In genomic region chr11:59975241-59975640, GRCm38 (mm10) we compare ENCODE assay signal across 15 mouse cellular contexts.
"Had no signal": no experiment of that assay in that cellular context is flagged by ENCODE, and none has a peak within 500 bp of the region (broad histone marks: within the 10 kb centered on the region; RNA-seq: fewer than 3 reads in every experiment).

No protein-coding gene starts in this region.

- H3K9ac ChIP-seq: limb, embryonic 13.5 days; liver, embryonic 15.5 days; lung, embryonic 14.5 days; midbrain, embryonic 12.5 days; neural tube, embryonic 12.5 days; stomach, embryonic 15.5 days had no signal

- H3K4me2 ChIP-seq: limb, embryonic 13.5 days; liver, embryonic 11.5 days; liver, embryonic 15.5 days; lung, embryonic 14.5 days; midbrain, embryonic 12.5 days; neural tube, embryonic 12.5 days; stomach, embryonic 15.5 days had no signal

- H3K4me1 ChIP-seq: liver, embryonic 15.5 days; stomach, embryonic 15.5 days had no signal

- ATAC-seq: inflammation-experienced regulatory T-cells, adult 6 months; intestine, postnatal 0 days had no signal

- H3K27me3 ChIP-seq: limb, embryonic 13.5 days; liver, embryonic 15.5 days; stomach, embryonic 15.5 days had no signal

- H3K36me3 ChIP-seq: limb, embryonic 13.5 days; liver, embryonic 15.5 days; midbrain, embryonic 12.5 days; neural tube, embryonic 12.5 days; stomach, embryonic 15.5 days had no signal

- H3K4me3 ChIP-seq: layer of hippocampus, adult 2 months; limb, embryonic 13.5 days; liver, embryonic 15.5 days; midbrain, embryonic 12.5 days; neural tube, embryonic 12.5 days; stomach, embryonic 15.5 days had no signal

- H3K27ac ChIP-seq: layer of hippocampus, adult 2 months; limb, embryonic 13.5 days; liver, embryonic 15.5 days; midbrain, embryonic 12.5 days; neural tube, embryonic 12.5 days; stomach, embryonic 15.5 days had no signal

- H3K9me3 ChIP-seq: limb, embryonic 13.5 days; liver, embryonic 15.5 days; midbrain, embryonic 12.5 days; neural tube, embryonic 12.5 days; stomach, embryonic 15.5 days had no signal

- DNase-seq: lung, embryonic 14.5 days; lung, postnatal 10 days; lung, postnatal 4 days; right cerebral cortex, postnatal 14 days; thymus, adult 2 months; thymus, postnatal 36 days had no signal
